Mouse (Mus musculus): ENCODE data around the gene Dnajc11. TPM values are rescaled to one million over a fixed set of nuclear protein-coding genes. Genes with fewer than 3 reads are reported as not detected.

The Dnajc11 gene
- polyA plus RNA-seq, 1 experiment = 45.5 TPM

DNA sequence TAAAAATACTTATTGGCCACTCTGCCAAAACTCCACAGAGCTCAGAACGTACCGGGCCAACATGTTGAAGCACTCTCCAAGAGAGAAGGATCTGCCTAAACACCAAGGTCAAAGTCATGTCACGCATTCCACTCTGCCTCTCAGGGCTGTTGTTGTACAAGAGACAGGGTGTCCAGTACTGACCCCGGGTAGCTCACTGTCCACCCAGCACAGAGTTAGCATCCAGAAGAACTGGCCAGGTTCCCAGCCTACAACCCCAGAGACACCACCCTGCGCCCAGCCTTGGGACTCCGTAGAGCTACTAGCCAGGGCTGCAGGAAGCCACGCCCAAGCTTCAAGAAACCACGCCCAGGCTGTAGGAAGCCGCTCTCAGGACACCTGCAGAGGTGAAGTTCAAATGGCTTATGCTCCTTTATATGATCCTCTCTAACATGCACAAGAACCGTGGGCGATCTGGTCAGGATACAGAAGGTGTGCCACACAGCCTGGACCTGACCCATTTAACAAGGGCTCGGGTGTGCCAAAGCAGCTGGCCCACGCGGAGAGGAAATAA, 30.7 kb upstream of the Dnajc11 start:
- no peaks in the 10 kb centered on the region for H3K79me2 ChIP-seq (ENCODE audit: control insufficient read depth, insufficient read depth)
- no peak overlapping the region for H3K4me3 ChIP-seq
- no peak for TF ChIP-seq POLR2AphosphoS2 (IDR thresholded peaks at IDR 0.05; ENCODE audit: insufficient read length, low read depth)
- no peak for TF ChIP-seq CEBPB (IDR thresholded peaks at IDR 0.05; ENCODE audit: insufficient read depth, poor library complexity, severe bottlenecking)
- no peak for TF ChIP-seq TCF3 (IDR thresholded peaks at IDR 0.05; ENCODE audit: insufficient read length, low read depth)
- no peak for TF ChIP-seq POLR2A (IDR thresholded peaks at IDR 0.05; ENCODE audit: insufficient read length, low read depth)
- no peak for TF ChIP-seq REST (IDR thresholded peaks at IDR 0.05; ENCODE audit: insufficient read depth, insufficient read length)
- no peak for TF ChIP-seq MAX (IDR thresholded peaks at IDR 0.05; ENCODE audit: low read depth)
- no peak for TF ChIP-seq MYOD1 (IDR thresholded peaks at IDR 0.05; ENCODE audit: control insufficient read depth in 1 of 3, insufficient read length in 2 of 3, low read depth in 2 of 3)
- no peak for TF ChIP-seq USF1 (IDR thresholded peaks at IDR 0.05; ENCODE audit: low read depth)
- no peak for TF ChIP-seq SRF (IDR thresholded peaks at IDR 0.05; ENCODE audit: control insufficient read depth, insufficient read length, low read depth)
- no peak for TF ChIP-seq TCF12 (IDR thresholded peaks at IDR 0.05; ENCODE audit: insufficient read depth, poor library complexity, severe bottlenecking)
- no peak for TF ChIP-seq MYOG (IDR thresholded peaks at IDR 0.05; ENCODE audit: control insufficient read depth in 1 of 3, insufficient read depth in 1 of 3, insufficient read length in 2 of 3, low read depth in 2 of 3)
- TF ChIP-seq E2F4 (IDR thresholded peaks at IDR 0.05; ENCODE audit: insufficient read depth) = no peak
- peaks cover 20% of the 10 kb centered on the region for H3K27me3 ChIP-seq (ENCODE audit: control insufficient read depth, insufficient read depth, insufficient read length)
- no peak overlapping the region for H3ac ChIP-seq (ENCODE audit: control insufficient read depth, insufficient read length)
- no peaks in the 10 kb centered on the region for H3K36me3 ChIP-seq (ENCODE audit: control insufficient read depth, insufficient read depth)
- H3K4me2 ChIP-seq (ENCODE audit: low read depth) = no peak overlapping the region

DNA sequence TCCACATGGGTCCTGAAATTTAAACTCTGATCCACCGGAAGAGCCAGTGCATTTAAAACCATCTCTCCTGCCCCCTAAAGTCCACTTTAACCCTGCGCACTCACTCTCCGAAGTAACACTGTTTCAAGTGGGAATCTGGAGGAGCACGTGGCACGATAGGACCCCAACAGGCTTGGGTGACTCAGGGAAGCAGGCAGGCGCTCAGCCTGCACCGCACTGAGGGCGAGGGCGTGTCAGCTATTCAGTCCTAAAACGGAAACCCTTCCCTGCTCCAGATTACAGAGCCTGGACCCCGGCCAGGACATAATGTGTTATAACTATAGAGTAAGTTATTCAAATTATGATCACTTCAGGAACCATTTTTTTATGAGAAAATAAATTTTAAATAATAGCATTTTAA, 29.4 kb upstream of the Dnajc11 start:
- Histone ChIP-seq H3K79me2 (ENCODE audit: control insufficient read depth, insufficient read depth) (no peaks in the 10 kb centered on the region), H3K36me3 (ENCODE audit: control insufficient read depth, insufficient read depth) (no peaks in the 10 kb centered on the region), H3K27me3 (ENCODE audit: control insufficient read depth, insufficient read depth, insufficient read length) (peaks cover 32% of the 10 kb centered on the region), H3ac (ENCODE audit: control insufficient read depth, insufficient read length) (no peak overlapping the region), H3K4me3 (no peak overlapping the region), H3K4me2 (ENCODE audit: low read depth) (no peak overlapping the region)
- no peak for TF ChIP-seq SRF (IDR thresholded peaks at IDR 0.05; ENCODE audit: control insufficient read depth, insufficient read length, low read depth)
- TF ChIP-seq POLR2A (IDR thresholded peaks at IDR 0.05; ENCODE audit: insufficient read length, low read depth) = no peak
- no peak for TF ChIP-seq E2F4 (IDR thresholded peaks at IDR 0.05; ENCODE audit: insufficient read depth)
- no peak for TF ChIP-seq USF1 (IDR thresholded peaks at IDR 0.05; ENCODE audit: low read depth)
- no peak for TF ChIP-seq TCF12 (IDR thresholded peaks at IDR 0.05; ENCODE audit: insufficient read depth, poor library complexity, severe bottlenecking)
- no peak for TF ChIP-seq MYOG (IDR thresholded peaks at IDR 0.05; ENCODE audit: control insufficient read depth in 1 of 3, insufficient read depth in 1 of 3, insufficient read length in 2 of 3, low read depth in 2 of 3)
- no peak for TF ChIP-seq REST (IDR thresholded peaks at IDR 0.05; ENCODE audit: insufficient read depth, insufficient read length)
- TF ChIP-seq MAX (IDR thresholded peaks at IDR 0.05; ENCODE audit: low read depth) = no peak
- TF ChIP-seq TCF3 (IDR thresholded peaks at IDR 0.05; ENCODE audit: insufficient read length, low read depth) = no peak
- TF ChIP-seq POLR2AphosphoS2 (IDR thresholded peaks at IDR 0.05; ENCODE audit: insufficient read length, low read depth) = no peak
- TF ChIP-seq MYOD1 (IDR thresholded peaks at IDR 0.05; ENCODE audit: control insufficient read depth in 1 of 3, insufficient read length in 2 of 3, low read depth in 2 of 3) = no peak
- TF ChIP-seq CEBPB (IDR thresholded peaks at IDR 0.05; ENCODE audit: insufficient read depth, poor library complexity, severe bottlenecking) = no peak

DNA sequence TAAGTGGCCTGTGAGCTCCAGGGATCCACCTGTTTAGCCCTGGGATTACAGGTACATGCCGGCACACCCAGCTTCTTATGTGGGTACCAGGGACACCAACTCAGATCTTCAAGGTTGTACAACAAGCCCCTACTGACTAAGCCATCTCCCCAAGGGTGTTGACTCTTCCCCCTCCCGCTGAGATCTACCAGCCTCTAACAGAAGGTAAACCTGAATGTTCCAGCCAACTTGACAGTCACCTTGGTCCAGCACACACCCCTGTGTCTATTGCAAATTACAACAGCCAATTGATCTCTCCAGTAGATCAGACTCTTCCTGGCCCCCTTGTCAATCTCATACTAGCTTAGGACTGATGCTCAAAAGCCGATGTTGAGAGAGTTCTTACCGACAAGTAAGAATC, 27.9 kb upstream of the Dnajc11 start:
- no peaks in the 10 kb centered on the region for H3K36me3 ChIP-seq (ENCODE audit: control insufficient read depth, insufficient read depth)
- peaks cover 41% of the 10 kb centered on the region for H3K27me3 ChIP-seq (ENCODE audit: control insufficient read depth, insufficient read depth, insufficient read length)
- H3K4me3 ChIP-seq = no peak overlapping the region
- no peak overlapping the region for H3K4me2 ChIP-seq (ENCODE audit: low read depth)
- no peak for TF ChIP-seq MYOG (IDR thresholded peaks at IDR 0.05; ENCODE audit: control insufficient read depth in 1 of 3, insufficient read depth in 1 of 3, insufficient read length in 2 of 3, low read depth in 2 of 3)
- no peak for TF ChIP-seq MYOD1 (IDR thresholded peaks at IDR 0.05; ENCODE audit: control insufficient read depth in 1 of 3, insufficient read length in 2 of 3, low read depth in 2 of 3)
- TF ChIP-seq SRF (IDR thresholded peaks at IDR 0.05; ENCODE audit: control insufficient read depth, insufficient read length, low read depth) = no peak
- TF ChIP-seq USF1 (IDR thresholded peaks at IDR 0.05; ENCODE audit: low read depth) = no peak
- TF ChIP-seq TCF3 (IDR thresholded peaks at IDR 0.05; ENCODE audit: insufficient read length, low read depth) = no peak
- TF ChIP-seq POLR2AphosphoS2 (IDR thresholded peaks at IDR 0.05; ENCODE audit: insufficient read length, low read depth) = no peak
- no peak for TF ChIP-seq CEBPB (IDR thresholded peaks at IDR 0.05; ENCODE audit: insufficient read depth, poor library complexity, severe bottlenecking)
- no peak for TF ChIP-seq REST (IDR thresholded peaks at IDR 0.05; ENCODE audit: insufficient read depth, insufficient read length)
- no peak for TF ChIP-seq E2F4 (IDR thresholded peaks at IDR 0.05; ENCODE audit: insufficient read depth)
- TF ChIP-seq MAX (IDR thresholded peaks at IDR 0.05; ENCODE audit: low read depth) = no peak
- no peak for TF ChIP-seq TCF12 (IDR thresholded peaks at IDR 0.05; ENCODE audit: insufficient read depth, poor library complexity, severe bottlenecking)
- TF ChIP-seq POLR2A (IDR thresholded peaks at IDR 0.05; ENCODE audit: insufficient read length, low read depth) = no peak
- H3ac ChIP-seq (ENCODE audit: control insufficient read depth, insufficient read length) = no peak overlapping the region
- H3K79me2 ChIP-seq (ENCODE audit: control insufficient read depth, insufficient read depth) = no peaks in the 10 kb centered on the region

DNA sequence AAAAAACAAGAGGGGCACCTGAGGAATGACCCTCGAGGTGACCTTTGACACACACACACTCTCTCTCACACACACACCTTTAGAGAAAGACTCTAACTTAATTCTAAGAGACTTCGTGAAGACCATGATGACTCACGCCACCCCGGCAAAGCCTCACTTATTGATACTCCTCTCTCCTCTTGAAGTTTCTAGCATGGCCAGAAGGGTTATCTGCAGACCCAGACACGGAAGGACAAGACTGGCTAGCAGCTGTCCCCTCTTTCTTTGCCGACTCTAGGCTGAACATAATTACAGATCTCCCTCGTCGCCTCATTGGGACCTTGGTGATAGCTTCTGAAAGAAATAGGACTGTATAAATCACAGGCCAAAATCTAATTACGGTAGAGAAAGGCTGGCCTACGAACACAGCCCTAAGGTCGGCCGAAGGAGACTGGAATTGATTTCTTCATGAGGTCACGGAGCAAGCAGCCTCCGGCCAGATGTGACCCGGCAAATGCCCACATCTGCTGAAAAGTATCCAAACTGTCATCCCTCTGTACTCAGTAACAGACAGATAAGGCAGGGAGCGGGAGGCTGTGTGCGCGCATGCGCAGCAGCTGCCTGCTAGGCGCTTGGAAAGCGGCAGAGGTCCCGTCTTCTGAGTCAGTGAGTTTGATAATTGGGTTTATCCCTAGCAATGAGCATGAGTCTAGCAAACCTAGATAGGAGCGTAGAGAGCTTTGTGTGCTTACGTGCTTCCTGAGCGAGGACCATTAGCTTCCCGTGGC, 25.7 kb upstream of the Dnajc11 start:
- TF ChIP-seq CEBPB (IDR thresholded peaks at IDR 0.05; ENCODE audit: insufficient read depth, poor library complexity, severe bottlenecking) = no peak
- TF ChIP-seq REST (IDR thresholded peaks at IDR 0.05; ENCODE audit: insufficient read depth, insufficient read length) = no peak
- TF ChIP-seq POLR2AphosphoS2 (IDR thresholded peaks at IDR 0.05; ENCODE audit: insufficient read length, low read depth) = no peak
- TF ChIP-seq MYOG (IDR thresholded peaks at IDR 0.05; ENCODE audit: control insufficient read depth in 1 of 3, insufficient read depth in 1 of 3, insufficient read length in 2 of 3, low read depth in 2 of 3) = no peak
- TF ChIP-seq E2F4 (IDR thresholded peaks at IDR 0.05; ENCODE audit: insufficient read depth) = no peak
- Histone ChIP-seq H3K79me2 (ENCODE audit: control insufficient read depth, insufficient read depth) (no peaks in the 10 kb centered on the region), H3ac (ENCODE audit: control insufficient read depth, insufficient read length) (no peak overlapping the region), H3K36me3 (ENCODE audit: control insufficient read depth, insufficient read depth) (no peaks in the 10 kb centered on the region), H3K4me3 (no peak overlapping the region), H3K27me3 (ENCODE audit: control insufficient read depth, insufficient read depth, insufficient read length) (peaks cover 45% of the 10 kb centered on the region), H3K4me2 (ENCODE audit: low read depth) (no peak overlapping the region)
